Mouse (Mus musculus): Measurements from ENCODE around the gene Cyp2g1.
"Not testable (repeated sequence)": the region's sequence is repeated elsewhere in the genome, so short reads cannot be mapped to it uniquely, and the experiment has no call there.

Cyp2g1 gene

GRCm38 (mm10) chr7:26808592-26808991, at the start of gene Cyp2g1:
Gene Cyp2g1 (plus strand): TSS chr7:26808892.
- no peak for DNase-seq

DNA sequence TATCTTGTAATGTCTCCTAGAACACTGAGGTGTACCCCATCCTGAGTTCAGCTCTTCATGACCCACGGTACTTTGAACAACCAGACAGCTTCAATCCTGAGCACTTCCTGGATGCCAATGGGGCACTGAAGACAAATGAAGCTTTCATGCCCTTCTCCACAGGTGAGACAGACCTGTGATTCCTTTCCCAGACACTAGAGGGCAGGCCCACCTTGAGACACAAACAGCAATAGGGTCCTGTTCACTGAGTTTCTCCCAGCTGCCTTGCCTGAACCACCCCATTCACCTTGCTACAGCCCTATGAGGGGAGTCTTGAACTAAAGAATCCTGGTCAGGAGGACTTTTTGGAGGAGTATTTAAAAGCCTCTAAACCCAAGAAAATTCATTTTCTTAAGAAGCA, 41.6 kb upstream of the Cyp2g1 start:
- no peak for DNase-seq

- no peak for DNase-seq
These were observed 38.7 kb upstream of the Cyp2g1 start for GRCm38 (mm10) chr7:26769881-26770470.

DNA sequence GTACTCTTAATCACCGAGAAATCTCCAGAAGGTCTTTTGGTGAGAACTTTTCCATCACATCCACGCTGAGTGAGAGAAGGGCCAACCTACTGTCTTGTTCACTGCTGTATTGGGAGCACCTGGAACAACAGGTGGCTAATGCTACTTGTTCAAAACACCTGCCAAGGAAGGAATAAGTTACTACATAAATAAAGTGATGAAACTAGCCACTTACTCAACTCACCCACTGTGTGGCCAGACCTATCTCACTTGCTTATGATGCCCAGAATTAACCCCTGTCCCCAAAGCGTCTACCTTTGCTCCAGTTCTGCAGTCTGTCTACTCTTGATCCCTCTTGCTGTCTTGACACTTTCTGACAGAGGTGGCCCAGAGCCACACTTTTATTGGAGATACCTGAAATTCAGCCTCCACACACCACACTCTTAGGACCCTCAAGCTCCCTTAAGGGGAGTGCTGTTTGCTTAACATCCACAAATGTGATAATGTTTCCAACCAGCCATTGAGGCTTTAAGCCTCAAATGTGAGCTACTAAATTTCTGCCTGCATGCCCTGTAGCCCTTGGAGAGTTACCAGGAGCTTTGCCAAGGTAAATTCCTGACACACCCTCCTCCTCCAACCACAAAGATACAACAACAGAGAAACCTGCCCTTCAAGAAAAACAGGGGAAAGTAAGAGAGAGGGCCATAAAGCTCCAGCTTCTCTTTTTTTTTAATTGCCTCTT, 35.7 kb upstream of the Cyp2g1 start:
- no peak for DNase-seq

- DNase-seq, result no peak
These were observed 32.8 kb upstream of the Cyp2g1 start for GRCm38 (mm10) chr7:26775866-26776265.

- DNase-seq, result no peak
These were observed 30.9 kb upstream of the Cyp2g1 start for GRCm38 (mm10) chr7:26777806-26778205.

GRCm38 (mm10) chr7:26778474-26778873, 30.2 kb upstream of the Cyp2g1 start:
- DNase-seq, result no peak

- no peak for DNase-seq
These were observed 28.8 kb upstream of the Cyp2g1 start for GRCm38 (mm10) chr7:26779799-26780416.

DNA sequence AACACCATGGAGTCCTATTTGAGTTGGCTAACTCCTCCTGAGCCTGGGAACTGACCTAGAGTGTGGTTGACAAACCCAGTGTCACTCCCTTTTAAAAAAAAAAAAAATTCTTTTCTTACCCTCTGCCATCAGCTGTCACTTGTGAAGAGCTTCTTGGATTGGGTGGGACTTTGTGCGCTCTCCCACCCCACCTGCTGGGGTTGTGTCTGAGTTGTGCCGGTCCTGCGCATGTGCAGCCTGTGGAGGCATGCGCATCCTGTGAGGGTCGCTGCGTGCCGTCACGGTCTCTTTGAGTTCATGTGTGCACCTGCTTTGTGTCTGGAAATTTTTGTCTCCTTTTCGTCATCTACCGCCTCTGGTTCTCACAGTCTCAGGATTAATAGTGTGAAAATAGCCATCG, 28.2 kb upstream of the Cyp2g1 start:
- no peak for DNase-seq

DNA sequence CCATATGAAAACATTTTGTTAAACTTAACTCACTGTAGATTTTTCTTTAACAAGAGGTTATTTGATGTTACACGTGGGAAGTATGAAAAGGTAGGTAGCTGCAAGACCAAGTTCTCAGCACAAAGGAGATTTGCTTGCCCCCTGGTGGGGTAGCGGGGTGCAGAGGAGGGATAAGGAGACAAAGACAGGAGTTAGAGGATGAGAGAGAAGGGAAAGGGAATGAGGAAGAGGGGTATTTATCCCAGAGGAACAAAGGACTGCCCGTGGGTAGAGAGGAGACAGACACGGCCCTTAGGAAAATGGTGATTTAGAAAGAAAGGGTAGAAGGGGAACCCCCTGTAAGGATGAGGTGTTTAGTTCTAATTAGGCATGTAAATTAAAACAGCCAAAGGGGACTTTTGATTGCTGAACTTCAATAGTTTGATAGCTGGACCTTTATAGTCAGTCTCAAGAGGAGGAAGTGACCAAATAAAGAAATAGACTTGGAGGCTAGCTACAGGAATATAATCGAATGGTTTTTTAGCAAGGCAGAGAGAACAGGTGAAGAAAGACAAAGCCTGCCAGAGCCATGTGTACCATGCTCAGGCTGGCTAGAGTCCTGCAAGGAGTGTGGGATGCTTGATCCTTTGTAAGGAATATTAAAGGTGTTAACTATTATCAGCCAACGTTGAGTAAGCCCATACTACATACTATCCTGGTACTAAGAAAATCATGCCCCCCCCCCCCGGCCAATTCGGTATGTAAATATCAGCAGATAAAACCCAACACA, 27.5 kb upstream of the Cyp2g1 start:
- DNase-seq, result no peak

GRCm38 (mm10) chr7:26781767-26782131, 26.9 kb upstream of the Cyp2g1 start:
- no peak for DNase-seq

DNA sequence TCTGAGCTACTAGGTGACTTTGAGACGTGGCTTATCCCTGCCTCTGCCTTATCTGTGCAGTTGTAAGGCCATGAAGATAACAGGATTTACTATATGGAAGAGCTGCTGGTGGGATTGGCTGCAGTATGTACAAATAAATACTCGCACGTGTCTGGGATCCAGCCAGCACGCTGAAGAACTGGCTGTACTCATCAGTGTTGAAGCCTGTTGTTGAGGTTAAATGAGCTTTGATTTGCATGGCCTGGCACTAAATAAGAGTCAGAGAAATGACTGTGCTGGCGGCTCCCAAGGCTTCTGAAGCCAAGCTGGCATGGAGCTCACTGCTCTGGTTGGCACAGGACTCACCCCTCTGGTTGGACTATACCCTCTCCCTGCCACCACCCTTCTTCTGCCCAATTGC, 25.5 kb upstream of the Cyp2g1 start:
- no peak for DNase-seq

- DNase-seq, result not testable (repeated sequence)
These were observed 22.7 kb upstream of the Cyp2g1 start for GRCm38 (mm10) chr7:26786013-26786412.

GRCm38 (mm10) chr7:26789984-26790383, 18.7 kb upstream of the Cyp2g1 start:
- no peak for DNase-seq

- DNase-seq, result no peak
These were observed 8.6 kb upstream of the Cyp2g1 start for GRCm38 (mm10) chr7:26800104-26800503.

DNA sequence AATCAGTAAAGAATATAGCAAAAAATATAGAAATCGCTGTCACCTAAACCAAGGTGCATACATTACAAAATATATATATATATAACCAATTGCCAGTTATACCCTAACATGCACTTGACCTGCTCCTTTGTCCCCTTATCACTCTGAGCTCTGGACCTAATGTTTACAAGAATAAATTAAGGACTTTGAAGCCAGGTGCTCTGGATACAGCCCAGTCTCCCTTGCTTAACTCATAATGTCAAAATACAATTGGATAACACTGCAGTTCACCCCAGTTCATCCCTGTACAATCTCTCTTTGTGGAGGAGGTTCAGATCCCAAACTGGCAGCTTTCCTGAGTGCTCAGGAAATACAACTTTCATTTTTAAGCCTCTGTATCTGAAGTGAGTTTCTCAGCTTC, 7.7 kb upstream of the Cyp2g1 start:
- no peak for DNase-seq

DNA sequence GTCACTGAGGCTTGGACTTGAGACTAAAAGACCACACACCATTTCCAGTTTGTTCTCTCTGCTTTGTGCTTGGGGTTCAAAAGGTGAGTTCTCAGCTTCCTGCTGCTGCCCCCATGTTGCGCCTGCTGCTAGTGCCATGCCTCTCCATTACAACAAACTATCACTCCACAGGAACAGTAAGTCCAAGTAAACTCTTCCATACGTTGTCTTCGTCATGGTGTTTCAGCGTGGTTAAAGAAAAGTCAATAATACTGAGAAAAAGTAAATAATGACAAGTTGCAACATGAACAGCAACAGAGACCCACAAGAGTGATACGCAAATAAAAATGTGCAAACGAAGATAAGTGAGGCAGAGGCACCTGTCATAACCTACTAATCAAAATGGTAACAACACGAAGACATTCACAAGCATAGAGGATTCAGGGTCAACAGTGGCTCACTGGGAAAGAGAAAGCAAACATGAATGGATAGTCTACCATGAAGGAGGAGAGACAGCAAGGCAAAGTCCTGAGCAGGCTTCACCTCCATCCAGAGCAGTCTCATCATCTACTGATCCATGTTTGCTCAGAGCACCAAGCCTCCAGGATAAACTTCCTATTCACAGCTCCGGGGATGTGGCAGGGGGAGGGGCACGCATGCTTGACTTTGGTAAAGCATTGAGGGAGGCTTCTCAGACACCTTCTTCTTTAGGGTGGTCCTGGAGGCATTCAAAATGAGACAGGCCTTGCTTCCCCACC, 23.0 kb downstream of the Cyp2g1 start:
- not testable (repeated sequence) for DNase-seq

DNA sequence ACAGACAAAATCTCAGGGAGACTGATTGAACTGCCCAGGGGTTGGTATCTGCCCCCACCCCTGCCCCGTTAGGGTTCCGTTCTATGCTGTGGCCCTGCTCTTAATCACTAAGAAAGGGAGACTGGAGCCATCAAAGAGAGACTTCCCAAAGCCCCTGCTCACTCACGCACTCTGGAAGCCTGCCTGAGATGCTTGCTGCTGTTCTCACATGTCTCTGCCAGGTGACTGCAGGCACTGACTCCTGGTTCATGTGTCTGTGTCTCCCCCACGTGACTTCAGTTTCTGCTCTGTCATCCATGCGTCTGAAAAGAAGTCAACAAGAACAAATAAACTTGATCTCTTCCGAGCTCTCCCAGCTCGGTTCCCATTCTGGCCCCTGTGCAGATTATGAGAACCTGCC, 24.0 kb downstream of the Cyp2g1 start:
- not testable (repeated sequence) for DNase-seq

- not testable (repeated sequence) for DNase-seq
These were observed 26.4 kb downstream of the Cyp2g1 start, which contains the start of gene Cyp2a5 for GRCm38 (mm10) chr7:26835059-26835458. Gene Cyp2a5 (plus strand): TSS chr7:26835305.

DNA sequence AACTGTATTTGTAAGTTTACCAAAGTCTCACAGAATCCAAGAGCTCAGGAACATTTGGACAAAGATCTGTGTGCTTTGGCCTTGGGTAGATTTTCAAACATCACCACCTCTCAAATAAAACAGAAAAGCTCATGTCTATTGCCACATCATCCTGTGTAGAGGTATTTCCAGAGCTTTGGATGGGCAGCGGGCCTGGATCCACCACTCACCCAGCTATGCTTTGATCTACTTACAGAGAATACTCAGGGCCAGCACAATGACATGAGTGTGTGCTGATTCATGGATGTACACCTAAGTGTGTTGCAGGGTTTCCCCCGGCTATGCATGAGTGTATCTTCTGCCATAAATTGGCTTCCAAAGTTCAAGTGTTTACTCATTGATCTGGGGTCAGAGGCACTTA, 34.7 kb downstream of the Cyp2g1 start:
- DNase-seq, result not testable (repeated sequence)

DNA sequence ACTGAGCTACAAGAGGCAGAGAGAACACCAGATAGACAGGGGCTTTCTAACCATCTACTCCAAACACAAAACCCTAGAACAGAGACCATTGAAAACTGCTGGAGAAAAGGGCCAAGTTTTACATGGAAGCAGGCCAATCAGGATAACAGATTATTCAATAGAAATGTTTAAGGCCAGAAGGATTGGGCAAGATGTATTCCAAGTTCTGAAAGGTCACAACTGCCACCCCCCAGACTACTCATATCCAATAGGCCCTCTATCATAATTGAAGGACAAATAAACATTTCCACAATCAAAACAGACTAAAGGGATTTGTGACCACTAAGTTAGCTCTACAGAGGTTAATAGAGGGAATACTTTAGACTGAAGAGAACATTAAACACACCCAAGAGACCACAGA, 41.4 kb downstream of the Cyp2g1 start:
- not testable (repeated sequence) for DNase-seq

Data from thymus, postnatal 14 days (tissue).